In the genomic region with DNA sequence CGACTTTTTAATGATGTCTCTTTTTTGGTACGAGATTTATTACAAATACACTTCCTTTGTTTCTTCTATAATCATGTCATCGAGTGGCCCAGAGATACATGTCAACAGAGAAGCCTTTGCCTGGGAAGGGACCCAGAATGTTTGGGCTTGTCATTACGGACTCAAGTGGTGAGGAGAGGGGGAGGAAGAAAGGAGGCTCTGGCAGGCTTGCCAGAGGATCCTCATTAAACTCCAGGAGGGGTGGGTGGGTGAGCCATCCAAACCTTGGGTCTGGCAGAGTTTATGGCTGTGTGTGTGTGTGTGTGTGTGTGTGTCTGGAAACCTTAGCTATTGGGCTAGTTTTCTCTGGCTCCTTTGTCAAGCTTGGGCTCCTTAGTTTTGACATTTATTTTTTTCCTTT, we compare ENCODE assay signal across 10 mouse cellular contexts.
A peak's percentile ranks its signal among the peaks of the same experiment; 100 is the strongest.
DNase-seq lines count a peak whose midpoint lies in the region; ATAC-seq lines count a peak whose summit lies in the region.
"Had no signal": no experiment of that assay in that cellular context is flagged by ENCODE, and none has a peak within 500 bp of the region (broad histone marks: within the 10 kb centered on the region; RNA-seq: fewer than 3 reads in every experiment).

No protein-coding gene starts in this region.

- H3K9me3 ChIP-seq in intestine, embryonic 15.5 days: no peaks in the 10 kb centered on the region
- no peaks in the 10 kb centered on the region for H3K9me3 ChIP-seq in intestine, embryonic 16.5 days (ENCODE audit: control insufficient read depth, low read length)
- no peaks in the 10 kb centered on the region for H3K9me3 ChIP-seq in neural tube, embryonic 13.5 days
- H3K9me3 ChIP-seq in limb, embryonic 13.5 days: no peaks in the 10 kb centered on the region

- no peak overlapping the region for H3K27ac ChIP-seq in intestine, embryonic 15.5 days
- H3K27ac ChIP-seq in intestine, embryonic 16.5 days (ENCODE audit: low read length): no peak overlapping the region
- no peak overlapping the region for H3K27ac ChIP-seq in neural tube, embryonic 13.5 days (replicated peaks)
- peak overlapping the region; percentile 62 for H3K27ac ChIP-seq in limb, embryonic 13.5 days
- H3K27ac ChIP-seq: liver, embryonic 14.5 days had no signal

- H3K9ac ChIP-seq in intestine, embryonic 15.5 days: no peak overlapping the region
- no peak overlapping the region for H3K9ac ChIP-seq in intestine, embryonic 16.5 days (ENCODE audit: low read depth, low read length)
- no peak overlapping the region for H3K9ac ChIP-seq in neural tube, embryonic 13.5 days
- no peak overlapping the region for H3K9ac ChIP-seq in limb, embryonic 13.5 days
- H3K9ac ChIP-seq: liver, embryonic 14.5 days had no signal

- peaks cover 5% of the 10 kb centered on the region; the same call in 1 of the 2 replicates for H3K4me1 ChIP-seq in intestine, embryonic 15.5 days (replicated peaks)
- no peaks in the 10 kb centered on the region for H3K4me1 ChIP-seq in intestine, embryonic 16.5 days (ENCODE audit: control insufficient read depth, insufficient read depth, low read length)
- H3K4me1 ChIP-seq in neural tube, embryonic 13.5 days (replicated peaks): peaks cover 18% of the 10 kb centered on the region
- H3K4me1 ChIP-seq in limb, embryonic 13.5 days: peaks cover 12% of the 10 kb centered on the region

- H3K27me3 ChIP-seq in intestine, embryonic 15.5 days (replicated peaks): no peaks in the 10 kb centered on the region
- no peaks in the 10 kb centered on the region for H3K27me3 ChIP-seq in intestine, embryonic 16.5 days (replicated peaks; ENCODE audit: control insufficient read depth, insufficient read depth, low read length)
- H3K27me3 ChIP-seq in neural tube, embryonic 13.5 days: no peaks in the 10 kb centered on the region
- no peaks in the 10 kb centered on the region for H3K27me3 ChIP-seq in limb, embryonic 13.5 days

- no peak overlapping the region for H3K4me2 ChIP-seq in intestine, embryonic 15.5 days (replicated peaks)
- H3K4me2 ChIP-seq in intestine, embryonic 16.5 days (ENCODE audit: low read depth, low read length): no peak overlapping the region
- no peak overlapping the region for H3K4me2 ChIP-seq in neural tube, embryonic 13.5 days
- H3K4me2 ChIP-seq in limb, embryonic 13.5 days (replicated peaks): no peak overlapping the region

- DNase-seq in neural tube, embryonic 10.5 days (ENCODE audit: extremely low spot score, low spot score): no peak
- DNase-seq in skeletal muscle tissue, adult 2 months (ENCODE audit: low read depth, low spot score): peak; percentile 25
- DNase-seq: cerebellum, adult 9-11 months; kidney, adult 11 months had no signal

- 48% methylated on average over 4 of the region's 4 CpGs for WGBS in intestine, embryonic 15.5 days
- 50% methylated on average over 4 of the region's 4 CpGs for whole genome bisulfite sequencing in intestine, embryonic 16.5 days
- 60% methylated on average over 4 of the region's 4 CpGs for WGBS in neural tube, embryonic 13.5 days
- WGBS in limb, embryonic 13.5 days: 52% methylated on average over 4 of the region's 4 CpGs

- no peak overlapping the region for H3K4me3 ChIP-seq in intestine, embryonic 15.5 days (replicated peaks)
- no peak overlapping the region for H3K4me3 ChIP-seq in intestine, embryonic 16.5 days (ENCODE audit: low read length)
- no peak overlapping the region for H3K4me3 ChIP-seq in neural tube, embryonic 13.5 days
- H3K4me3 ChIP-seq in limb, embryonic 13.5 days: no peak overlapping the region

- no peaks in the 10 kb centered on the region for H3K36me3 ChIP-seq in intestine, embryonic 15.5 days
- H3K36me3 ChIP-seq in intestine, embryonic 16.5 days (ENCODE audit: control insufficient read depth, insufficient read depth, low read length): no peaks in the 10 kb centered on the region
- no peaks in the 10 kb centered on the region for H3K36me3 ChIP-seq in neural tube, embryonic 13.5 days
- no peaks in the 10 kb centered on the region for H3K36me3 ChIP-seq in limb, embryonic 13.5 days

- ATAC-seq in intestine, embryonic 15.5 days: 0 out of 2 replicates have a peak, but pooled peaks have one; percentile 8
- no peak for ATAC-seq in intestine, embryonic 16.5 days
- peak; percentile 72 for ATAC-seq in neural tube, embryonic 13.5 days (ENCODE audit: low read depth)
- ATAC-seq in limb, embryonic 13.5 days (ENCODE audit: low FRiP score, low read depth): peak; percentile 44; the same call in 1 of the 2 replicates
- ATAC-seq in megakaryocyte-erythroid progenitor cell, adult 5-6 weeks (replicated peaks; ENCODE audit: low FRiP score, low TSS enrichment, poor library complexity, severe bottlenecking): no peak

Comparison
In these comparisons a context has a peak if more than half of its experiments do, and no peak if none do; other contexts are left out.
1. ATAC-seq: peak in intestine, embryonic 15.5 days (single experiment), neural tube, embryonic 13.5 days (single experiment) and limb, embryonic 13.5 days (single experiment); none in intestine, embryonic 16.5 days (single experiment) and megakaryocyte-erythroid progenitor cell, adult 5-6 weeks (single experiment).